Mouse (Mus musculus) heart, adult 8-10 months (tissue): ENCODE results near the gene Ccl1. TPM values are rescaled to one million over a fixed set of nuclear protein-coding genes. Genes with fewer than 3 reads are reported as not detected.

Source experiments
- DNase-seq: peaks from one replicate; pipeline ENCODE4 v3.0.0; 2022; ENCODE audit warnings: low spot score
- total RNA-seq, 4 experiments: library from RNA; stranded (reverse); gene quantifications; 2 replicates each; pipeline ENCODE4 v1.2.4; 2022

Ccl1 gene
- total RNA-seq = not detected

- DNase-seq = no peak
Measured at GRCm38 (mm10) chr11:82305590-82305989, at the start of gene Ccl1. Gene Ccl1, minus strand, starts transcription at chr11:82305690.

DNA sequence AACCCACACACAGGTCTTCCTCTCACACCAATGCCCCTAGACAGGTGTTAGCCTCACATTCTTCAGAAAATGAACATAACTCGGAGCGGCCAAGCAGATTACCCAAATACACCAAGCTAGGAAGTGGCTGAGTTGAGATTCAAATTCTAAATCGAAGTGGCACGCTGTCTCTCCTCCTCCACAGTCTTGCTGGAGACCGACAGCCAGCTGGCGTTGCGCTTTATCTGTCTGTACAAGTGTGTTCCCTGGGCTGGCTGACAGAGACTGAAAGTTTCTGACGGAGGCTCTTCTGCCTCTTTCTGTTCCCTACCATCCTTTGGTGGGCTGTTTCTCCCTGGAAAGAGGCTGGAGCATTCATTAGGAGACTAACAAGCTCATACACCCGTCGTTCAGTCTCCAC is 45.5 kb upstream of the Ccl1 start:
- DNase-seq = no peak

GRCm38 (mm10) chr11:82340900-82341299 is 35.4 kb upstream of the Ccl1 start:
- DNase-seq = no peak

DNA sequence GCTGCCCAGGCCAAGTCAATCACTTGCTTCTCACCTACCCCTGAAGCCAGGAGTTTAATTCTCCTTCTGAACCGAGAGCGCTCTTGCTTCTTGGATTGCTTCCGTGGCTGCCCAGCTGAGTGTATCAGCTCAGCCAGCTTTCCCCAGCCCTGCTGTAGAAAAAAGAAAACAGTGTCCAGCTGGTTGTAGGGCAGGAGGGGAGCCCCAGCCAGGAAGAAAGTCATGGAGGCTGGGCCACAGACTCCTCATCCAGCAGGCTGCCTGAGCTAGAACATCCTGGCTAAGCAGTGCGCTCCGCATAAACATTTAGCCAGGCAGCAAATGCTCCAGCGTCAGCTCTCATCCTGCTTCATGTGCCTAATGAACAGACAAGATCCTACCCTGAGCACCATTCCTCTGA is 34.9 kb upstream of the Ccl1 start:
- DNase-seq = no peak

GRCm38 (mm10) chr11:82339921-82340401 is 34.5 kb upstream of the Ccl1 start:
- peak; percentile 24 for DNase-seq

DNA sequence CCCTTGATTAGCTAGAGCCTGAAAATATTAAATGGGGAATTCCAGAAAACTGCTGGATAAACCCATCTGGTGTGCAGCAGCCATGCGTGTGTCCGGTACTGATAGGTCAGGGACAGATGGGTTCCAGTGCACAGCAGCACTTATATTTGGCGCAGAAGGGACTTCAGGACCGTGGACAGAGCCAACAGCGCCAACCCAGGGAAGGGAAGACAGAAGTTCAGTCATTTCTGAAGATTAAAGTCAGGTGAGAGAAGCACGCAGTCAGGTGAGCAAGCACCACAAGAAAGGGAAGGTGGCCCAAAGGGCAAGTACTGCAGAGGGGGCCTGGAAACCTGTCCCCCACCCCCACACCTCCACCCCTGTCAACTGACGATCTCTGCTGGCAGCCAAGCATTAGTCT is 7.7 kb upstream of the Ccl1 start:
- no peak for DNase-seq

GRCm38 (mm10) chr11:82310336-82311045 is 5.0 kb upstream of the Ccl1 start:
- DNase-seq = no peak

DNA sequence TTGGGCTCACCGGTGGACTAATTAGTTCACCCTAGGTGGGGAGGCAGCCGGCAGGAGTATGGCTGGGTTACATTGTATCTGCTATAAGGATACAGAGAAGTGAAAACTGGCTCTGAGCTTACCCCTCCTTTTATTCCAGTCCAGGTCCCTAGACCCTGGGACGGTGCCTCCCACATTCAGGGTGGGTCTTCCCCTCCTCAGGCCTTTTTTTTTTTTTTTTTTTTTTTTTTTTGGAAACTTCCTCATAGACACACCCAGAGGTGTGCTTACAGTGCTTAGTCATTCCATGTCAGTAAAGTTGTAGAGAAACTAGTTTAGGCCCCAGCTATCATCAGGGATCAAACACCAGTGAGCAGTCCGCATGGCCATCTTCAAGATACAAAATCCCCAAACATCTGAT is 7.6 kb downstream of the Ccl1 start:
- no peak for DNase-seq

- no peak for DNase-seq
Measured at GRCm38 (mm10) chr11:82290841-82291240, 14.6 kb downstream of the Ccl1 start.

DNA sequence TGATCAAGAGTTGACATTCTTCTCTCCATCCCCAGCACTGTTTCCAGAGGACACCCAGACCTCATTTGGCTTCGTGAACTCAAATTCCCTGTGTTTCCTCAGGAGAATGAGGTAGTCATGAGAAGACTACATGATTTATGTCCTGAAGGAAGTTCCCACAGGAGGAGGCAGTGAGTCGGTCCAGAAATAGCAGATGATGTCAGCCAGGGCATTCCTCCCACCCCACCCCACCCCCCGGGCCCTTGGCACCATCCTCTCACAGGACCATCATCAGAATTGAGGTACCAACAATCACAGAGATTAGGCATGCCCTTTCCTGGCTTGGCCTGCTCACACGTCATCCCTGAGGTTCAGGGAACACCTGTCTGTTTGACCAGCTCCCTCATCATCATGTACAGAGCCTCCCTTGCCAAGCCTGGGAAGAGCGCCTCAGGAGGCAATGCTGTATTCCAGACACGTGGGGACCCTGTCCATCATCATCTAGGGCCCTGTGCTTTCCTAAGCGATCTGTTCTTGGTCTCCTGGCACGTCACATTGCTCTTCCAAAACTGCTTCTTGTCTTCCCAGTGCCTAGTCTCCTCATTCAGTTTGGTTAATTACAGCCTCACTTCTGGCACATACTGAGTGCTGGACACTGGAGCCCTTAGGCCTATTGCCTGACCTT is 31.2 kb downstream of the Ccl1 start:
- DNase-seq = no peak

GRCm38 (mm10) chr11:82259131-82259530 is 46.4 kb downstream of the Ccl1 start:
- DNase-seq = no peak

DNA sequence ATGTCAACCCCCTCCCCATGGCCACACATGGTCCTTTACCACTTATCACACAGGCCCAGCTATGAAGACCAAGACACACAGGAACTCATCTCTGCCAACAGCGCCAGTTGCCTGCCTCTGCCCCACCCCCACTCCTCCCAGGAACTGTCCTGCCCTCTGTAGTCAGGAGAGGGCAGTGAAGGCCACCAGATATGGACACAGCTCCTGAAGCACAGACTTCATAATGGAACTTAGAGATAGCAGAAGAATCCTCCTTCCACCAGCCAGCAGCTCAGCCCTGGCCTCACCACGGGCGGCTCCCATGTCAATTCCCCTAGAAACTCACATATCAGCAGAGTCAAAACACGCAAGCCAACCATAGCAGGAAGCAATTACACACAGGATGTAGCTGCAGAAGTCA is 49.9 kb downstream of the Ccl1 start:
- no peak for DNase-seq

DNA sequence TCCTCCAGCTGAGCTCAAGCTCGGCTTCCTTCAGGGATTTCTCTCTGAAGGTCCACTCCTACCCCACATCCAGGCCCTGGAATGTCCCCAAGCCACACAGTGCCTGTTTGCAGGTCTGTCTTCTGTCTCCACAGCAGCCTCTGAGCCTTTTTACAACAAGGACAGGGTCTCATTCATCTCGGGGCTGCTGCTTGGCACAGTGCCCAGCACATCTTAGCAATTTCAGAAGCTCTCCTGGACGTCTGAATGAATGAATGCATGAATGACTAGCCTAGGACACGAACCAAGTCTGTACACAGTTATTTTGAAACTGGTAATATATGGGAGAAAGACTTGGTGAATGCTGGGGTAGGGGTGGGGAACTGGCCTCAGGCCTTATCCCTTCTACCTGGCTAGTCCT is 52.1 kb downstream of the Ccl1 start:
- DNase-seq = no peak

DNA sequence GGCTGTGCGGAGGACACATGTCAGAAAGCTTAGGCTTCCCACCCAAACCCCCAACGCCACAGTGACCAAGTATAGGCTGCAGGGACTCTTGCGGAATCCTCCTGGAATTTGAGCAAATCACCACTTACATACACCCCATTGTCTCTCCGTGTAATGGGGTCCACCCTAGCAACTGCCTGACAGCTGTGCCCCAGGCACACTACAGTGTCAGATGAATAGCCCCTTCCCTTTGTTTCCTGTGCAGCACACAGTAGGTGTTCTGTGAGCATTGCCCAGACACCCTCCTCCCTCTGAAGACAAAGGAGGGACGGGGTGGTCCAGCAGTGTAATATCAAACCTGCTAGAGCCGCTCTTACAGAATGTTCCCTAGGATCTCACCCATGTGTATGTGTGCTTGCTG is 54.2 kb downstream of the Ccl1 start:
- DNase-seq = no peak

DNA sequence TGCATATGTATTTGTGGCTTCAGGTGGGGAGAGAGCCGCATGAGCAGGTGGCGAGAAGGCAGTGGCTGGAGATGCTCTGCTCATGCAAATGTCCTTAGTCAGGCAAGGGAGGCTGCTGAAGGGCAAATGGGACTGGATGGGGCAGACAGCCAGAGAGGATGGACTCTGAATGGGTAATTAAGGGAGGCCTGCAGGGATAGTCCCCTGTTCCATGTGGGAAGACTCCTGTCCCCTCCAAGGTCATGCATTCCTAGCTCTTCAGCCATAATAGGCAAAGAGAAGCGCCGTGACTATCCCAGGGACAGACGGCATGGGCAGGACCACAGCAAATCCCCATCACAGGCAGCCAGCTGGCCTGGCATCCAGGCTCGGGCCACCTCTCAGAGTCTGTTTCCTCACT is 55.5 kb downstream of the Ccl1 start:
- no peak for DNase-seq

GRCm38 (mm10) chr11:82237439-82237838 is 68.1 kb downstream of the Ccl1 start:
- no peak for DNase-seq

- peak; percentile 30 for DNase-seq
Measured at GRCm38 (mm10) chr11:82235551-82236207, 69.8 kb downstream of the Ccl1 start.

DNA sequence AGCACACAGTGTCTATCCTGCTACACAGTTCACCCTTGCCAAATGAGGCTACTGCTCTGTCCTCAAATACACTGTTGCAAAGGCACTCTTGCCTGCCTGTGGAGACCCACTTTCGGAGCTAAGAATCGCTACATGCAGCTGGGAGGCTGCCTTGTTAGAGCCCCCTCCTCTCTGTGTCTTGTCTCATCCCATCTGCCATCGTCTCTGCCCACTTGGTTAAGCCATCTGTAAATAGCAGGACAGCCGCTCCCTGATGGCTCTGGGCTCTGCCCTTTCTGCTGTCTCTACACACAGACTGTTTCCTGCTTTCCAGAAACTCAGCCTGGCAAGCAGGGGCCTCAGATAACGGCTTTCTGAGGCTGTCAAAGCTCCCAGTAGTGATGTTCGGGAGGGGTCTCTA is 71.5 kb downstream of the Ccl1 start:
- DNase-seq = no peak

- no peak for DNase-seq
Measured at GRCm38 (mm10) chr11:82226976-82227375, 78.5 kb downstream of the Ccl1 start.

GRCm38 (mm10) chr11:82225936-82226335 is 79.6 kb downstream of the Ccl1 start:
- no peak for DNase-seq

DNA sequence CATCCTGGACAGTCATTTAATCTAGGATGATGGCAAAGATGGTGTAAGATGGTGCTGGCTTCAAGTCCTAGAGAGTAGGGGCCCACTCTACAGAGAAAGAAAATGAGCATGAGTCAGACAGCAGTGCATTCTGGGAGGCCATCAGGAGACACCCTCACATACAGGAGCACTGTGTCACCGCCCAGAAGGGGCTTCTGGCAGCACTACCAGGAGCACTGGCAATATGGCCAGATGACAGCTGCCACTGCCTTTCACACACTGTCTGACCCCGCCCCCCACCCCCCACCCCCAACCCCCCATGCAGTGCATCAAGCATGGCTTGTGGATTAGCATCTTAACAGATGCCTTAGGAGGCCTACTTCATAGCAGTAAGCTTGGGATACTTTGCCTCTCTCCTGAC is 89.0 kb downstream of the Ccl1 start:
- DNase-seq = no peak

DNA sequence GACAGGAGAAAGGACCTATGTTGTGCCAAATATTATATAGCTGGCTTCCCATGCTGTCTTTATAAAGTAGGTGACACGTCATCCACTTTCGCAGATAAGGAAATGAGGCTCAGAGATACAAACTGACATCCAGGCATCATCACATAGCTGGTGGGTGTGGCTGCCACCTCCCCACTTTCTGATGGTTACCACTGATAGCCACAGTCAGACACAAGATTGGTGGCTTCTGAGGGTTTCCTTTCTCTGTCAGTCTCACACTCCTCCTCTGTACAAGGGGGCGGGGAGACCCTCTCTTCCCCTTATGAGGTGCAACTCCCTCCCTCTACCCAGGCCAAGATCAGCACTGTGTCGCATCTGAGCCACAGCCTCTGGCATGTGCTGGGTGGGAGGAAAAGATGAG is 91.1 kb downstream of the Ccl1 start:
- DNase-seq = no peak

- no peak for DNase-seq
Measured at GRCm38 (mm10) chr11:82206960-82207488, 98.5 kb downstream of the Ccl1 start.
